Comparison of ENCODE assay signal across 8 mouse cellular contexts in the genomic region with DNA sequence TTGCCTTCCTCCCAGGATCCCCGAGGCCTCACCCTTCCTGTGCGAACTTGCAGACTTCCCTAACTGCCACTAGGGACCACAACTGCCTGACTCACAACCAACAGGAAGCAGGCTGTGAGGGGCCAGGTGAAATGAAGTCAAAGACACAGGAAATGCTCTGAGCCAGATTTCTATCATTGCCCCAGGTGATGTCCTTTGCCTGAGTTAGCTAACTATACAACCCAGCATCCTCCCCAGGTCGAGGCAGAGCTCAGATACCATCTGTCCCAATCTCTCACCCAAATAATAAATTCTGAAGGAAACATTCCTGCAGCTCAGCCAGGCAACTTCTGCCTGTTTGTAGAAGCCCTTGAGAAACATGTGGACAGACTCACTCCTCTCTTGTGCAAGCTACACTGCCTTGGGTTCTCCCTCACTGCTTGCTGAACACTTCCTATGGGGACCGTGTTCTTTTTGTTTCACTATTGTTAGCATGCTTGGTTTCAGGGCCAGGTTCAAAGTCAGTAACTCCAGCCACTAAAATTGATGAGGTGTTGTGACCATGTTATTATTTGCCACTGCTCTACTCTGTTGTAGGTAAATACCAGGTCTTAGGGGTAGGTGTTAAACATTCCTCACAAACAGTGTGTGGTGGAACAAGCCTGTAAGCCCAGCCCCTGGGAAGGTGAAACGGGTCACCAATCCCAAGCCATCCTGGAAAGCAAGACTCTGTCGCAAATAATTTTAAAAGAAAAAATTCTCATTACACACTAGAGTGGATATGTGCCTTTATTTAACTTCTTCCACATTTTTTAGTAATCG.
DNase-seq lines count a peak whose midpoint lies in the region; ATAC-seq and TF ChIP-seq lines count a peak whose summit lies in the region.

No protein-coding gene starts in this region.

- H3K79me2 ChIP-seq in CH12.LX (replicated peaks; ENCODE audit: control insufficient read depth, extremely low read depth, insufficient read depth, poor library complexity, severe bottlenecking), result no peaks in the 10 kb centered on the region

- in situ Hi-C loops in CH12.LX (cut with MboI; ENCODE audit: low pct_ligation_motif_present, low pct_unique_long_range_greater_than_20kb, low sequenced_read_pairs), result no loop called here

- no peak for TF ChIP-seq EP300 in CH12.LX (IDR thresholded peaks at IDR 0.05; ENCODE audit: low read length)
- no peak for TF ChIP-seq EP300 in liver, postnatal 0 days (IDR thresholded peaks at IDR 0.05; ENCODE audit: low read depth)

- TF ChIP-seq POLR2A in CH12.LX (IDR thresholded peaks at IDR 0.05; ENCODE audit: low read depth, low read length), result peak; percentile 32
- no peak for TF ChIP-seq POLR2A in bone marrow macrophage, adult 2 months (IDR thresholded peaks at IDR 0.05; ENCODE audit: borderline replicate concordance, low read depth, low read length)

- peak overlapping the region; percentile 41 for H3K4me2 ChIP-seq in CH12.LX (ENCODE audit: insufficient read depth, low read depth, poor library complexity, severe bottlenecking)
- peak overlapping the region; percentile 45 for H3K4me2 ChIP-seq in liver, postnatal 0 days (ENCODE audit: low read depth, low read length)
- H3K4me2 ChIP-seq in stomach, embryonic 15.5 days, result no peak overlapping the region

- no peaks in the 10 kb centered on the region for H3K36me3 ChIP-seq in CH12.LX (replicated peaks in 1 of 2; ENCODE audit: control insufficient read depth in 1 of 2, insufficient read depth in 1 of 2, low read length in 1 of 2)
- H3K36me3 ChIP-seq in liver, postnatal 0 days (replicated peaks; ENCODE audit: insufficient read depth, low read length), result no peaks in the 10 kb centered on the region
- H3K36me3 ChIP-seq in stomach, embryonic 15.5 days, result no peaks in the 10 kb centered on the region

- no peaks in the 10 kb centered on the region for H3K9me3 ChIP-seq in CH12.LX (replicated peaks; ENCODE audit: low read length)
- no peaks in the 10 kb centered on the region for H3K9me3 ChIP-seq in liver, postnatal 0 days (ENCODE audit: low read length)
- H3K9me3 ChIP-seq in stomach, embryonic 15.5 days, result no peaks in the 10 kb centered on the region

- H3K4me1 ChIP-seq in CH12.LX (ENCODE audit: control insufficient read depth in 1 of 2, insufficient read depth in 2 of 2), result peaks cover 17 to 55% of the 10 kb centered on the region in 2 experiments
- H3K4me1 ChIP-seq in bone marrow macrophage, adult 2 months (ENCODE audit: control insufficient read depth, insufficient read depth, low read length), result peaks cover 35% of the 10 kb centered on the region
- peaks cover 13% of the 10 kb centered on the region for H3K4me1 ChIP-seq in liver, postnatal 0 days (ENCODE audit: insufficient read depth)
- peaks cover 8% of the 10 kb centered on the region; the same call in 1 of the 2 replicates for H3K4me1 ChIP-seq in stomach, embryonic 15.5 days

- WGBS in liver, postnatal 0 days (ENCODE audit: insufficient replicate concordance), result 33% methylated on average over 7 of the region's 7 CpGs
- WGBS in stomach, embryonic 15.5 days, result 57% methylated on average over 7 of the region's 7 CpGs

- dilution Hi-C loops in CH12.LX (cut with MboI; ENCODE audit: extremely low pct_ligation_motif_present, extremely low pct_unique_long_range_greater_than_20kb, low sequenced_read_pairs), result loop anchor here (25.0 kb wide), 1 partner anchor 177 kb away; a partner anchor contains a TSS

- peak in 1 of 2 experiments; percentile 56; a peak in 2 of 4 replicates for TF ChIP-seq CTCF in CH12.LX (conservative IDR thresholded peaks at IDR 0.05 in 1 of 2, IDR thresholded peaks at IDR 0.05 in 1 of 2; ENCODE audit: low read depth in 2 of 2, low read length in 2 of 2)
- TF ChIP-seq CTCF in bone marrow macrophage, adult 2 months (IDR thresholded peaks at IDR 0.05; ENCODE audit: low read depth, low read length), result peak; percentile 19; the same call in 1 of the 2 replicates
- peak; percentile 48 for TF ChIP-seq CTCF in liver, postnatal 0 days (IDR thresholded peaks at IDR 0.05; ENCODE audit: low read depth)

- peak; percentile 43 for TF ChIP-seq RAD21 in CH12.LX (IDR thresholded peaks at IDR 0.05; ENCODE audit: low read depth, low read length)

- peak; percentile 69 for DNase-seq in CH12.LX (ENCODE audit: extremely low read depth)
- peak; percentile 69 for DNase-seq in induced T-regulatory cell, adult 2 months (ENCODE audit: low read depth)
- peak; percentile 20 for DNase-seq in liver, postnatal 0 days
- DNase-seq in layer of hippocampus, postnatal 14 days (ENCODE audit: low spot score in 2 of 2), result no peak
- DNase-seq in right cerebral cortex, postnatal 36 days (ENCODE audit: low spot score in 2 of 2), result no peak

- no peak overlapping the region for H3K4me3 ChIP-seq in CH12.LX (replicated peaks in 1 of 3; ENCODE audit: low read depth in 2 of 3, low read length in 2 of 3, poor library complexity in 1 of 3)
- peak overlapping the region; percentile 27 for H3K4me3 ChIP-seq in bone marrow macrophage, adult 2 months (ENCODE audit: insufficient read depth, low read length)
- H3K4me3 ChIP-seq in liver, postnatal 0 days (ENCODE audit: low read depth, low read length), result no peak overlapping the region; the same call in 1 of the 2 replicates
- no peak overlapping the region for H3K4me3 ChIP-seq in stomach, embryonic 15.5 days (replicated peaks)

- peak overlapping the region; percentile 61 for H3K9ac ChIP-seq in CH12.LX (ENCODE audit: insufficient read depth, low read depth)
- H3K9ac ChIP-seq in liver, postnatal 0 days (replicated peaks), result no peak overlapping the region; the same call in 1 of the 2 replicates
- H3K9ac ChIP-seq in stomach, embryonic 15.5 days, result no peak overlapping the region

- ATAC-seq in liver, postnatal 0 days, result peak; percentile 58
- no peak for ATAC-seq in stomach, embryonic 15.5 days (ENCODE audit: insufficient read depth, low FRiP score, low read depth)
- no peak for ATAC-seq in cerebellum, adult (ENCODE audit: insufficient number of reproducible peaks, low FRiP score, low TSS enrichment)

- no peaks in the 10 kb centered on the region for H3K27me3 ChIP-seq in CH12.LX (replicated peaks)
- H3K27me3 ChIP-seq in liver, postnatal 0 days (ENCODE audit: insufficient read depth, low read length), result no peaks in the 10 kb centered on the region
- no peaks in the 10 kb centered on the region for H3K27me3 ChIP-seq in stomach, embryonic 15.5 days (replicated peaks)

- peak overlapping the region; percentile 15; the same call in 1 of the 2 replicates for H3K27ac ChIP-seq in CH12.LX (ENCODE audit: insufficient read depth, low read depth)
- peak overlapping the region; percentile 68 for H3K27ac ChIP-seq in bone marrow macrophage, adult 2 months (ENCODE audit: insufficient read depth, low read depth, low read length)
- H3K27ac ChIP-seq in liver, postnatal 0 days (ENCODE audit: low read depth), result peak overlapping the region; percentile 71
- peak overlapping the region; percentile 12; the same call in 1 of the 2 replicates for H3K27ac ChIP-seq in stomach, embryonic 15.5 days

TF ChIP-seq in CH12.LX, 34 proteins besides CTCF, POLR2A, EP300 and RAD21:
- peak; percentile 17; the same call in 1 of the 2 replicates for TF ChIP-seq BHLHE40 (IDR thresholded peaks at IDR 0.05; ENCODE audit: low read depth, low read length)
- no peak for TF ChIP-seq SIN3A (IDR thresholded peaks at IDR 0.05; ENCODE audit: low read length)
- no peak; the same call in 1 of the 2 replicates for TF ChIP-seq MAFK (IDR thresholded peaks at IDR 0.05; ENCODE audit: insufficient replicate concordance, low read length)
- no peak for TF ChIP-seq ZMIZ1 (IDR thresholded peaks at IDR 0.05; ENCODE audit: low read depth, low read length)
- peak; percentile 50; the same call in 1 of the 2 replicates for TF ChIP-seq ETS1 (conservative IDR thresholded peaks at IDR 0.05; ENCODE audit: low read depth, low read length)
- peak; percentile 75 for TF ChIP-seq ELF1 (IDR thresholded peaks at IDR 0.05; ENCODE audit: low read depth, low read length)
- TF ChIP-seq SMC3 (IDR thresholded peaks at IDR 0.05; ENCODE audit: low read depth, low read length), result peak; percentile 22; the same call in 1 of the 2 replicates
- no peak for TF ChIP-seq KAT2A (IDR thresholded peaks at IDR 0.05; ENCODE audit: insufficient replicate concordance, low read length)
- TF ChIP-seq MEF2A (IDR thresholded peaks at IDR 0.05; ENCODE audit: borderline replicate concordance, low read depth, low read length), result 0 out of 2 replicates have a peak, but pooled peaks have one; percentile 25
- no peak for TF ChIP-seq JUND (conservative IDR thresholded peaks at IDR 0.05; ENCODE audit: low read depth, low read length)
- peak; percentile 56 for TF ChIP-seq TCF12 (IDR thresholded peaks at IDR 0.05; ENCODE audit: low read depth, low read length)

Comparison
In these comparisons a context has a peak if more than half of its experiments do, and no peak if none do; other contexts are left out.
1. DNase-seq: peak in CH12.LX (single experiment), induced T-regulatory cell, adult 2 months (single experiment) and liver, postnatal 0 days (single experiment); none in layer of hippocampus, postnatal 14 days (0 of 2) and right cerebral cortex, postnatal 36 days (0 of 2).
2. H3K27ac ChIP-seq: peak in every context shown above with its lines; median percentile 71 in liver, postnatal 0 days; 68 in bone marrow macrophage, adult 2 months; 15 in CH12.LX; 12 in stomach, embryonic 15.5 days.